9 mouse cellular contexts compared by ENCODE assay signal in genomic region chr8:94266344-94267191, GRCm38 (mm10). TPM values are rescaled to one million over a fixed set of nuclear protein-coding genes. Genes with fewer than 3 reads are reported as not detected.
DNase-seq lines count a peak whose midpoint lies in the region; ATAC-seq lines count a peak whose summit lies in the region.
"Had no signal": no experiment of that assay in that cellular context is flagged by ENCODE, and none has a peak within 500 bp of the region (broad histone marks: within the 10 kb centered on the region; RNA-seq: fewer than 3 reads in every experiment).

No protein-coding gene starts in this region.

- peak overlapping the region; percentile 39 for H3K4me3 ChIP-seq in heart, embryonic 15.5 days

- no peaks in the 10 kb centered on the region for H3K9me3 ChIP-seq in heart, embryonic 15.5 days (replicated peaks)

- WGBS in heart, embryonic 15.5 days = 34% methylated on average over 10 of the region's 10 CpGs

- peak overlapping the region; percentile 83 for H3K27ac ChIP-seq in heart, embryonic 15.5 days
- H3K27ac ChIP-seq: liver, embryonic 14.5 days had no signal

- no peaks in the 10 kb centered on the region for H3K36me3 ChIP-seq in heart, embryonic 15.5 days

- peak overlapping the region; percentile 47 for H3K9ac ChIP-seq in heart, embryonic 15.5 days
- H3K9ac ChIP-seq: liver, embryonic 14.5 days had no signal

- peak overlapping the region; percentile 50 for H3K4me2 ChIP-seq in heart, embryonic 15.5 days

- DNase-seq in ES-CJ7 (ENCODE audit: low read depth, low spot score) (peak; percentile 12), ZHBTc4 (ENCODE audit: low read depth, low spot score) (peak; percentile 12)
- DNase-seq in left cerebral cortex, adult 18-20 months (ENCODE audit: low spot score in 2 of 2) = peak; percentile 50 to 64
- peak; percentile 77 for DNase-seq in retina, postnatal 1 day
- DNase-seq in spleen, postnatal 14 days (ENCODE audit: low spot score in 2 of 2) = no peak
- no peak for DNase-seq in lung, postnatal 25 days (ENCODE audit: low spot score)

- ATAC-seq in heart, embryonic 15.5 days (replicated peaks; ENCODE audit: insufficient number of reproducible peaks, insufficient read depth, low FRiP score, low read depth) = 0 out of 2 replicates have a peak, but pooled peaks have one; percentile 39
- no peak for ATAC-seq in monocyte, adult 5-6 weeks (replicated peaks; ENCODE audit: insufficient number of reproducible peaks, low FRiP score, low TSS enrichment, poor library complexity, severe bottlenecking)

- no peaks in the 10 kb centered on the region for H3K27me3 ChIP-seq in heart, embryonic 15.5 days

- peaks cover 32% of the 10 kb centered on the region for H3K4me1 ChIP-seq in heart, embryonic 15.5 days (replicated peaks)

RNA-seq across cellular contexts. Expression of gene Nup93, which starts 52.2 kb away (rescaled TPM):
- polyA plus RNA-seq in heart, embryonic 15.5 days (2015; fragmentation: Nextera tagmentation; extraction: Ambion mirVana) = 51.6 and 60.7 TPM in 2 replicates
- total RNA-seq in left cerebral cortex, adult 18-20 months (2021) = 10 to 100 TPM; 40.5 to 46.5 TPM
- 11.8 to 21.1 TPM (median 12.5 TPM) in 3 replicates for total RNA-seq in monocyte, adult 5-6 weeks (2017)

Comparison
In these comparisons a context has a peak if more than half of its experiments do, and no peak if none do; other contexts are left out.
1. DNase-seq: peak in ES-CJ7 (single experiment), ZHBTc4 (single experiment), left cerebral cortex, adult 18-20 months (2 of 2) and retina, postnatal 1 day (single experiment); none in spleen, postnatal 14 days (0 of 2) and lung, postnatal 25 days (single experiment).